Mouse (Mus musculus) lung, embryonic 16.5 days (tissue): Measurements from ENCODE around the gene Twnk. TPM values are rescaled to one million over a fixed set of nuclear protein-coding genes. Genes with fewer than 3 reads are reported as not detected.

Source experiments
- ATAC-seq: fragments of 200-750 bp; cut with Nextera tagmentation; 2 replicates; pipeline ENCODE4 v1.8.0; 2017; ENCODE audit warnings: low read depth, mild to moderate bottlenecking, moderate library complexity
- H3K27ac ChIP-seq: fragments of 300-500 bp; sonication (generic); 2 replicates; pipeline ENCODE4 v1.5.1; 2014; ENCODE audit warnings: mild to moderate bottlenecking, control low read depth, low read length
- H3K27me3 ChIP-seq: fragments of 300-500 bp; sonication (generic); 2 replicates; pipeline ENCODE4 v1.6.1; 2014; ENCODE audit warnings: low read depth, low read length, mixed read lengths; ENCODE audit not compliant: control insufficient read depth, insufficient read depth
- H3K36me3 ChIP-seq: fragments of 300-500 bp; sonication (generic); 2 replicates; pipeline ENCODE4 v1.6.1; 2014; ENCODE audit warnings: low read length; ENCODE audit not compliant: control insufficient read depth, insufficient read depth
- H3K4me1 ChIP-seq: fragments of 300-500 bp; sonication (generic); replicated peaks from 2 replicates; pipeline ENCODE4 v1.6.1; 2014; ENCODE audit warnings: low read length, mixed read lengths; ENCODE audit not compliant: control insufficient read depth, insufficient read depth
- H3K4me2 ChIP-seq: fragments of 300-500 bp; sonication (generic); 2 replicates; pipeline ENCODE4 v1.6.1; 2014; ENCODE audit warnings: low read depth, low read length, control low read depth
- H3K4me3 ChIP-seq: fragments of 300-500 bp; sonication (generic); 2 replicates; pipeline ENCODE4 v1.5.1; 2014; ENCODE audit warnings: mild to moderate bottlenecking, low read length, control low read depth
- H3K9ac ChIP-seq: fragments of 300-500 bp; sonication (generic); 2 replicates; pipeline ENCODE4 v1.6.1; 2014; ENCODE audit warnings: low read length, control low read depth
- H3K9me3 ChIP-seq: fragments of 300-500 bp; sonication (generic); 2 replicates; pipeline ENCODE4 v1.6.1; 2016; ENCODE audit warnings: low read length; ENCODE audit not compliant: control insufficient read depth
- WGBS: fragments of 180-500 bp; shearing (Covaris S2); extraction: QIAGEN DNeasy Blood & Tissue Kit; methylation state at CpG from one replicate; pipeline ENCODE4 v1.1.7; 2014; 5-methylcytosine and 5-hydroxymethylcytosine counted together
- polyA plus RNA-seq: library from polyadenylated mRNA; unstranded; fragments of >200 nt; fragmentation: Nextera tagmentation; extraction: Ambion mirVana; gene quantifications from 2 replicates; pipeline ENCODE4 v1.2.1, GENCODE M21; 2015

Twnk gene
- polyA plus RNA-seq, 1 experiment from 2014 or later, result 19.8 TPM

DNA sequence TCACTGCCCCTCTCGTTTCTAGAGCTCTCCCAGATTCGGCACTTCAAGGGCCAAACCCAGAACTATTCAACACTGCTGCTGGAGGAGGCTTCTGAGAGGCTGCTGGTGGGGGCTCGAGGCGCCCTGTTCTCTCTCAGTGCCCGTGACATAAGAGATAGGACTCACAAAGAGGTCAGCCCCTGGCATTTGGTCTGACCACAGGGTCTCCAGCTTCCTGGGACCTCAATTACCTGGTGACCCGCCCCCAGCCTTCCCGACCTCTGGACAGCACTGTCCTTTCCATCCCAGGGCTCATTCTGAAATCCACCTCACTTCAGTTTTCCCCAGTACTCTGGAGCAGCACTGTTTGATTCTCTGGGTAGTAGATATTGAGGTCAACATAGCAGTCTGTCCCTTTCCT, 12.8 kb upstream of the Twnk start:
- ATAC-seq, result no peak
- H3K36me3 ChIP-seq, result no peaks in the 10 kb centered on the region
- 53% methylated on average over 7 of the region's 7 CpGs for WGBS
- no peak overlapping the region for H3K9ac ChIP-seq
- no peaks in the 10 kb centered on the region for H3K9me3 ChIP-seq
- H3K4me3 ChIP-seq, result no peak overlapping the region
- no peak overlapping the region for H3K27ac ChIP-seq
- peaks cover 23% of the 10 kb centered on the region for H3K4me1 ChIP-seq
- no peaks in the 10 kb centered on the region for H3K27me3 ChIP-seq
- H3K4me2 ChIP-seq, result no peak overlapping the region

DNA sequence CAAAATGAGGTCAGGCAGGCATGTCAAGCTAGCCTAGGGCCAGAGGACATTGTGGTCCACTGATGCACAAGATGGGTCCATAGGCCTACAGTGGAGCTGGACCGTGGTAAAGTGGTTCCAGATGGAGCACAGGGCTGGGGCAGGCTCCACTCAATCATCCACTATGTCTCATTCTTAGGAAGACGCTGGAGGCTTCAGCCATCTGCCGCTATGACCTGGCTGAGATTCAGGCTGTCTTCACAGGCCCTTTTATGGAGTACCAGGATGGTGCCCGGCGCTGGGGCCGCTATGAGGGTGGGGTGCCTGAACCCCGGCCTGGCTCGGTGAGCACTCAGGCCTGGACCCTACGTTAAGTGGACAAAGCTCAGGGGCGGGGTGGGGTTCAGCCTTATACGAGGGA, 7.7 kb upstream of the Twnk start:
- Histone ChIP-seq H3K4me1 (no peaks in the 10 kb centered on the region), H3K27ac (no peak overlapping the region), H3K27me3 (no peaks in the 10 kb centered on the region), H3K9ac (no peak overlapping the region), H3K9me3 (no peaks in the 10 kb centered on the region), H3K4me3 (no peak overlapping the region), H3K4me2 (no peak overlapping the region), H3K36me3 (no peaks in the 10 kb centered on the region)
- no peak for ATAC-seq
- WGBS, result 78% methylated on average over 11 of the region's 11 CpGs

DNA sequence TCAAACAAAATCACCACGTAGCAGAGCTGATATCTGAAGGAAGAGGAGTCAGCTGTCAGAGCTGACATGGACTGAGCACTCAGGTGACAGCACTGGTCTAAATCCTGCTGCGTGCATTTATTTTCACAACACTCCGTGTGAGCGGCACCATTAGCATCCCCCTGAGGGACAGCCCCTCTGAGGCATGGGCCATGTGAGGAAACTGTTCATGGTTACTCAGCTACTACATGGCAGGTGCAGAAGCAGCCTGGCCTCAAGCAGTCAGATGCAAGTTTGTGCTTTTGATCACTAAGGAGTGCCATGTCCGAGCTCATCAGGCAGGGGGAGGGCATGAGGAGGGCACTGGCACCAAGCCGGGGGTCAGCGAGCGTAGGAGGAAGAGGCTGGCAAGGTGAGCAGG, 5.8 kb upstream of the Twnk start:
- 79% methylated on average over 8 of the region's 8 CpGs for WGBS
- no peak overlapping the region for H3K9ac ChIP-seq
- H3K9me3 ChIP-seq, result no peaks in the 10 kb centered on the region
- H3K36me3 ChIP-seq, result peaks cover 9% of the 10 kb centered on the region
- H3K27me3 ChIP-seq, result no peaks in the 10 kb centered on the region
- no peak overlapping the region for H3K27ac ChIP-seq
- ATAC-seq, result no peak
- no peaks in the 10 kb centered on the region for H3K4me1 ChIP-seq
- no peak overlapping the region for H3K4me3 ChIP-seq
- H3K4me2 ChIP-seq, result no peak overlapping the region

DNA sequence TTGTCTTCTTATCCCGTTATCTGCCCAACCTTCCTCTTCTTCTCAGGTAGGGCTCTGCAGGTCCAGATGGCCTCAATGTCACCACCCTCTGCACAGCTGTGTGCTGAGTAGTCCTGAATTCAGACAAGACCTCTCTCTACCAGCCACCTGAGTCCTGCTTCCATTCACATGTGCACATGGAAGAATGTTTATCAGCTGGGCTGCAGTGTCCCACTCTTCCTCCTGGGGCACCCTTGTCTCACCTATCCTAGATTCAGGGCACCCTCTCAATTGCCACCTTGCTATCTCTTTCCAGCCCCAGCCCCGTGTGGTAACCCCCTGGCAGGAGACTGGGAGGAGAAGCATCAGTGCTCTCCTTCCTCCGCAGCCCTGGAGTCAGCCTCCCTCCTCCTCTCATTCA, 3.2 kb upstream of the Twnk start:
- Histone ChIP-seq H3K4me3 (no peak overlapping the region), H3K27ac (no peak overlapping the region), H3K27me3 (no peaks in the 10 kb centered on the region), H3K4me1 (peaks cover 11% of the 10 kb centered on the region), H3K4me2 (no peak overlapping the region), H3K9ac (no peak overlapping the region), H3K9me3 (no peaks in the 10 kb centered on the region), H3K36me3 (peaks cover 9% of the 10 kb centered on the region)
- no peak for ATAC-seq
- WGBS, result 54% methylated on average over 3 of the region's 3 CpGs

DNA sequence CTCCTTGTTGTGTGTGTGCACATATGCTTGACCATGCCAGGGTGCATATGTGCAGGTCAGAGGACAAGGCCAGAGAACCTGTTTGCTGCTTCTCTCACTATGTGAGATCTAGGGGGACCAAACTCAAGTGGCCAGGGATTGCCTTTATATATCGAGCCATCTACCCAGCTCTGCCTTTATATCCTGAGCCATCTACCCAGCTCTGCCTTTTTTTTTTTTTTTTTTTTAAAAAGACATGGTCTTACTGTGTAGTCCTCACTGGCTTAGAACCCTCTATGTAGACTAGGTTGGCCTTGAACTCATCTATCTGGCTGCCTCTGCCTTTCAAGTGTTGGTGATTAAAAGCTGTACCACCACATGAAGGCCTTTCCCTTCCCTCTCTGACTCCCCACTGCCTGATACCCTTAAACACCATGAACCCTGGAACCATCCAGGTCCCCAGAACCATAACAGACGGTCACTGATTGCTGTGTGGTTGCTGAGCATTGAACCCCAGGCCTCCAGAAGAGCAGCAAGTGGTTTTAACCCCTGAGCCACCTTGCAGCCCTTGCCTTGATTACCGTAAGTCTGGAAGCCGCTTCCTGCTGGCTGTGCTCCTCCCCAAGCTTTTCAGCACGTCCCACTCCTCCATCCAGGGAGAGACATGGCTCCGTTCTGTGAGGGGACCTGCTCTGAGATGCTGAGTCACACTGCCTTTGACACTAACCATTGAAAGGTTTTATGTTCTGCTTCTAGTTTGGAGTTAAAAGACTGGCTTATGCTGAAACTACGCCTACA, 1.5 kb upstream of the Twnk start:
- ATAC-seq, result no peak
- H3K27ac ChIP-seq, result no peak overlapping the region
- H3K36me3 ChIP-seq, result peaks cover 9% of the 10 kb centered on the region
- no peak overlapping the region for H3K9ac ChIP-seq
- no peaks in the 10 kb centered on the region for H3K9me3 ChIP-seq
- no peaks in the 10 kb centered on the region for H3K27me3 ChIP-seq
- H3K4me3 ChIP-seq, result no peak overlapping the region
- peaks cover 19% of the 10 kb centered on the region for H3K4me1 ChIP-seq
- H3K4me2 ChIP-seq, result no peak overlapping the region
- WGBS, result 83% methylated on average over 7 of the region's 7 CpGs

DNA sequence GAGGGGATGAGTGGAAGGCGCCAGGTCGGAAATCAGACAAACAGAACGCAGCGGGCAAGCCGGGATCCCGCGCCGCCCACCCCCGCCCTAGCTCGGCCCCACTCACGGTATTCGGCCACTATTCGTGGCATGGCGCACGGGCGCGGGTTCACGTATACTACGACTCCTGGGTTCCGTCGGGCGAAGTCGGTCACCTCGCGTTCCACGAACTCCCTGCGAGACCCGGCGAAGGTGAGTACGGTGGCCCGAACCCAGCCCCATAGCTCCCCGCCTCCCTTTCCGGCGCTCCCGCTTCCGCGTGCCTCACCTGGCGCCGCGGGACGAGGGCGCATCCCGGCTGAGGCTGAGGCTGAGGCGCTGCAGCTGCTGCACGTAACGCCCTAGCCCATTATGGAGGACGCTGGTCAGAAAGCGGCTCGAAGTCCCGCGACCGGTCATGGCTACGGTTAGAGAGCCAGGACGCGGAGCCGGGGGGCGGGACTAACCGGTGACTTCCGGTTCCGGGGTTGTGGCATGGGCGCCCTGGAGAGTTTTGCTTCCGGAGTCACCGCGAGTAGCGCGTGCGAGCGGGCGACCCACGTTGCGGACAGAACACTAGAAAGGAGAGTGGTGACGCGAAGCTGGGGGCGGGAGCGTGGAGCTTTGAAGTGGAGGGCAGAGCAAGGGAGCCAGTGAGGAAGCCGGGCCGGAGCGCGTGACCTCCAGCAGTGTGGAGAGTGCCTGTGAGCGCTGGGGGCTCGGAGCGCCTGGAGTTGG, 672 bp downstream of the Twnk start, which contains the start of gene Mrpl43:
TSS of gene Mrpl43 (minus strand) at position 486 of the 756 bp plus-strand sequence.
- H3K27ac ChIP-seq, result peak within 1 kb of the TSS; percentile 87
- WGBS, result under 1% methylated on average over 81 of the region's 82 CpGs

DNA sequence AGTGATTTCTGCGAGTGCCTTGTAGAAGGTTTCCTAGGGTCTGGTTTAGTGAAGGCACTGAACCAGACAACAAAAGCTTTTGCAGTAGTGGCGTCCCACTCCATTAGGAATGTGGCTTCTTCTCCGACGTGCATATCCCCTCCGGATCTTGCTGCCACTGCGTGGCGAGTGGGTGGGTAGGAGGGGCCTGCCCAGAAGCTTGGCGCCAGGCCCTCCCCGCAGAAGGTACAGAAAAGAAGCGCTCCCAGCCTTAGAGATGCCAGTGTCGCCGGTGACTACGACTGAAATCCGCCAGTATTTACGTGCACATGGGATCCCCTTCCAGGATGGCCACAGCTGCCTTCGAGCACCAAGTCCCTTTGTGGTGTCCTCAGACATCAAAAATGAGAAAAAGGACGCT, 1.6 kb downstream of the Twnk start:
- peak overlapping the region; percentile 94 for H3K4me2 ChIP-seq
- H3K36me3 ChIP-seq, result peaks cover 28% of the 10 kb centered on the region
- H3K9me3 ChIP-seq, result no peaks in the 10 kb centered on the region
- 0 out of 2 replicates have a peak, but pooled peaks have one; percentile 6 for ATAC-seq
- peaks cover 19% of the 10 kb centered on the region for H3K4me1 ChIP-seq
- peak overlapping the region; percentile 89 for H3K9ac ChIP-seq
- peak overlapping the region; percentile 78 for H3K27ac ChIP-seq
- H3K4me3 ChIP-seq, result peak overlapping the region; percentile 98
- no peaks in the 10 kb centered on the region for H3K27me3 ChIP-seq
- whole genome bisulfite sequencing, result 22% methylated on average over 17 of the region's 17 CpGs

More for the DNA sequence above, 672 bp downstream of the Twnk start, which contains the start of gene Mrpl43:
- Histone ChIP-seq H3K4me3 (peak within 1 kb of the TSS; percentile 98), H3K4me2 (peak within 1 kb of the TSS; percentile 94), H3K4me1 (peaks cover 19% of the 10 kb centered on the region), H3K27me3 (no peaks in the 10 kb centered on the region), H3K9me3 (no peaks in the 10 kb centered on the region), H3K36me3 (peaks cover 21% of the 10 kb centered on the region), H3K9ac (peak within 1 kb of the TSS; percentile 89)
- ATAC-seq, result peak; percentile 93

DNA sequence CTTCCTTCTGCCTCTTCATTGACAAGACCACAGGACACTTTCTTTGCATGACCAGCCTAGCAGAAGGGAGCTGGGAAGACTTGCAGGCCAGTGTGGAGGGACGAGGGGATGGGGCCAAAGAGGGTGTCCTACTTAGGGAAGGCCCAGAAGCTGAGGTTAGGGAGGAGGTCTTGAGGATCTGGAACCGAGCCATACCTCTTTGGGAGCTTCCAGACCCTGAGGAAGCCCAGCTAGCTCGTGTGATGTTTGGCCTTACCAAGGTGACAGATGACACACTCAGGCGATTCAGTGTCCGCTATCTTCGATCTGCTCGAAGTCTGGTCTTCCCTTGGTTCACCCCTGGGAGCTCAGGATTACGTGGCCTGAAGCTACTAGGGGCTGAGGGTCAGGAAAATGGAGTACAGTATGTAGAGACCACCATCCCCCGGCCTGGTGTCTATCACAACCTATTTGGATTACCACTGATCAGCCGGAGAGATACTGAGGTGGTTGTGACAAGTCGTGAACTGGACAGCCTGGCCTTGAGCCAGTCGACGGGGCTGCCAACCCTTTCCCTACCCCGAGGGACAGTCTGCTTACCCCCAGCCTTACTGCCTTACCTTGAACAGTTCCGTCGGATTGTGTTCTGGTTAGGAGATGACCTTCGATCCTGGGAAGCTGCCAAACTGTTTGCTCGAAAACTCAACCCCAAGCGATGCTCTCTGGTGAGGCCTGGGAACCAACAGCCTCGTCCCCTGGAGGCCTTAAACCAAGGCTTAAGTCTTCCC, 2.1 kb downstream of the Twnk start:
- ATAC-seq, result no peak
- WGBS, result 67% methylated on average over 20 of the region's 20 CpGs
- peak overlapping the region; percentile 89 for H3K9ac ChIP-seq
- H3K4me3 ChIP-seq, result peak overlapping the region; percentile 98
- H3K36me3 ChIP-seq, result peaks cover 28% of the 10 kb centered on the region
- H3K27ac ChIP-seq, result peak overlapping the region; percentile 78; the same call in 1 of the 2 replicates
- H3K4me1 ChIP-seq, result peaks cover 19% of the 10 kb centered on the region
- H3K4me2 ChIP-seq, result peak overlapping the region; percentile 94
- H3K9me3 ChIP-seq, result no peaks in the 10 kb centered on the region
- H3K27me3 ChIP-seq, result no peaks in the 10 kb centered on the region

DNA sequence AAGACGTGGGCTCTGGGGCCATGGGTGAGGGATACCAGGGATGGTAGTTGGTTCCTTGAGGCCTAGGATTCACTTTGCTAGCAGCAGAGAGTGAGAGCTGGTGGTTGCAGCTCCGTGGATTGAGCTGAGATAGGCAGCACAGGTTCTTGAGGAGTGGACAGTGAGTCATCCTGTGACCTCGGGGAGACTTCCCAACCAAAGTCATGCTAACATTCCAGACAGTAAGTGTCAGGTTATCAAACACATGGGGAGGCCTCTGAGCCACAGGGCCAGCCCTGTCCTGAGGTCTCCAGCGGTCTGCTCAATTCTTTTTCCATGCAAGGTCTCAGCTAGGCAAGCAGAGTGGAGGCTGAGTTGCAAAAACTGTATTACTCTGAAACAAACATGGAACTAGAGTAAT, 5.2 kb downstream of the Twnk start:
- Histone ChIP-seq H3K27me3 (no peaks in the 10 kb centered on the region), H3K9ac (no peak overlapping the region), H3K4me1 (peaks cover 31% of the 10 kb centered on the region), H3K4me3 (no peak overlapping the region), H3K4me2 (no peak overlapping the region), H3K36me3 (peaks cover 19% of the 10 kb centered on the region), H3K27ac (no peak overlapping the region), H3K9me3 (no peaks in the 10 kb centered on the region)
- 84% methylated on average over 4 of the region's 4 CpGs for WGBS
- no peak for ATAC-seq
